Mouse (Mus musculus): Measurements from ENCODE around the gene Xpa.

DNA sequence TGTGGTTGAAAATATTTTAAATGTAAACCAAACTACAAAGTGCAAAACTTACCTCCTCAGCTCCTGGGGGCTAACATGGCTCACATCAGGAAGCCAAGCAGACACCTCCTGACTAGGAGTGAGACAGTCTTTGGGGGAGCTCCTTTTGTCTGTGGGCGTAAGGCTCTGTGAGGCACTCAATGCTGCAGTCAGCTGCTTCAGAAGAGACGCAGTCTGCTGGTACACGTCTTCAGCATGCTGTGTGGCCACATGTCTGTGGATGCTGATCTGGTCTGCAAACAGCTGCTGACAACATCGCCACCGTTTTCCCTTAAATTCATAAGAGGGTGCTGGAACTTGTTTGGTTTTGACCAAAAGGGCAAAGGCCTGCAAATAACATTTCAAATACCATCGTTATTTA is 64.3 kb downstream of the Xpa start:
- TF ChIP-seq CTCF (IDR thresholded peaks at IDR 0.05; ENCODE audit: borderline replicate concordance, control insufficient read depth, extremely low read depth, insufficient read depth, low read length, poor library complexity): no peak
- no peak for TF ChIP-seq POLR2A (IDR thresholded peaks at IDR 0.05; ENCODE audit: control insufficient read depth, extremely low read depth, insufficient read depth, low read length, poor library complexity)
